Mouse (Mus musculus) lung, postnatal 0 days (tissue): ENCODE measurements at regions not wholly inside any gene's neighbourhood (a gene's known extent, or its start where the extent isn't known, plus 50 kb on each side); places are given as distances from the start of the nearest gene placed in this dataset.
A peak's percentile ranks its signal among the peaks of the same experiment; 100 is the strongest.

Experiments
- CTCF ChIP-seq: IDR thresholded peaks from 2 replicates; pipeline ENCODE4 v1.5.1; 2016; ENCODE audit warnings: antibody characterized with exemption, mild to moderate bottlenecking
- EP300 ChIP-seq: IDR thresholded peaks from 2 replicates; pipeline ENCODE4 v1.6.1; 2016; ENCODE audit warnings: antibody characterized with exemption, mild to moderate bottlenecking, control low read depth

DNA sequence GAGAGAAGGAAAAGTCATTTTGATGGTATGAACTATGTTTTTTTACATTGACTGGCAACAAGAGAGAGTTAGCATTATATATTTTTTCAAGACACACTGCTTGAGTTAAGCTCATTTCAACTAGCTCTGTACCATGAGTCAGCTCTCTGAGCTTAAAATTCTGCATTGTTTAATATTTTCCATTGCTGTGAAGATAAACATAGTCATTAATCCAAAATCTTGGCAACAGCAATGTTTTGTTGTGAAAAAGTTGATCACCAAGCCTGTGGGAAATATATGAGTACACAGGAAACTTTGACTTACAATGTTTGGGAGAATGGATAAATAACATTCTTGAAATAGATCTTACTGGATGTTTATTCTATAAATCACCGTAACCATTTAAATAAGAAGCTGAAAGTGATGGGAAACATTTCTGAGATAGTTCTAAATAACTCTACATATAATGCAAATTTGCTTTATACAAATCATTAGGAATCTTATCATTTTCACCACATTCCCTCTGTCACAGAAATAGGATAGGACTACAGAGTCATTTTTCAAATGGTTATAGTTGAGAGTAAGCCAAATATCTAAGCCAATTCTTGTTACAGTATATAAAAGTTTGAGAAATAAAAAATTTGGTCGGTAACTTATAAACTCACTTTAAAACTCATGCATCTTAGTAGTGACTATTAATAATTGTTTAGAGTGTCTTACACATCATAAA, 290.2 kb upstream of the C030005K15Rik start:
- no peak for TF ChIP-seq CTCF
- peak; percentile 87 for TF ChIP-seq EP300
